Mouse (Mus musculus): ENCODE measurements around the gene 2010300C02Rik. TPM values are rescaled to one million over a fixed set of nuclear protein-coding genes. Genes with fewer than 3 reads are reported as not detected.
A peak's percentile ranks its signal among the peaks of the same experiment; 100 is the strongest.

The 2010300C02Rik gene
- polyA plus RNA-seq, 1 experiment from 2014 or later: 12.6 TPM

- no peaks in the 10 kb centered on the region for H3K27me3 ChIP-seq (replicated peaks; ENCODE audit: control insufficient read depth, insufficient read depth, low read length)
- H3K4me2 ChIP-seq (ENCODE audit: low read length): peak overlapping the region; percentile 33
- peak overlapping the region; percentile 59; the same call in 1 of the 2 replicates for H3K27ac ChIP-seq (ENCODE audit: low read depth)
- DNase-seq (ENCODE audit: low spot score) (peak; percentile 53), ATAC-seq (replicated peaks; ENCODE audit: low FRiP score, low TSS enrichment, low read depth) (peak; percentile 64)
- H3K9ac ChIP-seq (ENCODE audit: low read length): no peak overlapping the region
- no peaks in the 10 kb centered on the region for H3K36me3 ChIP-seq (ENCODE audit: control insufficient read depth, insufficient read depth, low read length)
- H3K4me1 ChIP-seq (replicated peaks; ENCODE audit: control insufficient read depth, insufficient read depth, low read length): no peaks in the 10 kb centered on the region
- WGBS: 45% methylated on average over 14 of the region's 14 CpGs
- no peaks in the 10 kb centered on the region for H3K9me3 ChIP-seq (ENCODE audit: control insufficient read depth, low read length)
- H3K4me3 ChIP-seq (ENCODE audit: low read depth, low read length): no peak overlapping the region
Observed at GRCm38 (mm10) chr1:37665539-37666323, 54.2 kb downstream of the 2010300C02Rik start.

- ATAC-seq (replicated peaks; ENCODE audit: low FRiP score, low TSS enrichment, low read depth) (no peak), DNase-seq (ENCODE audit: low spot score) (no peak)
- 66% methylated on average over 2 of the region's 2 CpGs for WGBS
- no peaks in the 10 kb centered on the region for H3K36me3 ChIP-seq (ENCODE audit: control insufficient read depth, insufficient read depth, low read length)
- no peak overlapping the region for H3K9ac ChIP-seq (ENCODE audit: low read length)
- H3K4me1 ChIP-seq (replicated peaks; ENCODE audit: control insufficient read depth, insufficient read depth, low read length): no peaks in the 10 kb centered on the region
- no peaks in the 10 kb centered on the region for H3K27me3 ChIP-seq (replicated peaks; ENCODE audit: control insufficient read depth, insufficient read depth, low read length)
- no peaks in the 10 kb centered on the region for H3K9me3 ChIP-seq (ENCODE audit: control insufficient read depth, low read length)
- H3K4me2 ChIP-seq (ENCODE audit: low read length): peak overlapping the region; percentile 31; the same call in 1 of the 2 replicates
- H3K4me3 ChIP-seq (ENCODE audit: low read depth, low read length): no peak overlapping the region
- no peak overlapping the region for H3K27ac ChIP-seq (ENCODE audit: low read depth)
Observed at GRCm38 (mm10) chr1:37664496-37664895, 55.4 kb downstream of the 2010300C02Rik start.

- H3K4me1 ChIP-seq (replicated peaks; ENCODE audit: control insufficient read depth, insufficient read depth, low read length): no peaks in the 10 kb centered on the region
- H3K9me3 ChIP-seq (ENCODE audit: control insufficient read depth, low read length): no peaks in the 10 kb centered on the region
- no peak for ATAC-seq (replicated peaks; ENCODE audit: low FRiP score, low TSS enrichment, low read depth)
- WGBS: 83% methylated on average over 5 of the region's 5 CpGs
- DNase-seq (ENCODE audit: low spot score): no peak
- no peak overlapping the region for H3K9ac ChIP-seq (ENCODE audit: low read length)
- H3K4me3 ChIP-seq (ENCODE audit: low read depth, low read length): no peak overlapping the region
- no peak overlapping the region for H3K4me2 ChIP-seq (ENCODE audit: low read length)
- H3K27me3 ChIP-seq (replicated peaks; ENCODE audit: control insufficient read depth, insufficient read depth, low read length): no peaks in the 10 kb centered on the region
- no peak overlapping the region for H3K27ac ChIP-seq (ENCODE audit: low read depth)
- no peaks in the 10 kb centered on the region for H3K36me3 ChIP-seq (ENCODE audit: control insufficient read depth, insufficient read depth, low read length)
Observed at GRCm38 (mm10) chr1:37663606-37664005, 56.3 kb downstream of the 2010300C02Rik start.

GRCm38 (mm10) chr1:37656017-37656416 lies 63.9 kb downstream of the 2010300C02Rik start:
- no peak for DNase-seq (ENCODE audit: low spot score)
- Histone ChIP-seq H3K9me3 (ENCODE audit: control insufficient read depth, low read length) (no peaks in the 10 kb centered on the region), H3K4me3 (ENCODE audit: low read depth, low read length) (no peak overlapping the region), H3K27me3 (replicated peaks; ENCODE audit: control insufficient read depth, insufficient read depth, low read length) (no peaks in the 10 kb centered on the region), H3K36me3 (ENCODE audit: control insufficient read depth, insufficient read depth, low read length) (no peaks in the 10 kb centered on the region), H3K4me2 (ENCODE audit: low read length) (no peak overlapping the region), H3K9ac (ENCODE audit: low read length) (no peak overlapping the region), H3K27ac (ENCODE audit: low read depth) (no peak overlapping the region), H3K4me1 (replicated peaks; ENCODE audit: control insufficient read depth, insufficient read depth, low read length) (no peaks in the 10 kb centered on the region)
- ATAC-seq (replicated peaks; ENCODE audit: low FRiP score, low TSS enrichment, low read depth): no peak
- 95% methylated on average over 2 of the region's 2 CpGs for WGBS

GRCm38 (mm10) chr1:37653992-37654391 lies 65.9 kb downstream of the 2010300C02Rik start:
- no peaks in the 10 kb centered on the region for H3K27me3 ChIP-seq (replicated peaks; ENCODE audit: control insufficient read depth, insufficient read depth, low read length)
- H3K4me1 ChIP-seq (replicated peaks; ENCODE audit: control insufficient read depth, insufficient read depth, low read length): no peaks in the 10 kb centered on the region
- no peaks in the 10 kb centered on the region for H3K36me3 ChIP-seq (ENCODE audit: control insufficient read depth, insufficient read depth, low read length)
- H3K27ac ChIP-seq (ENCODE audit: low read depth): no peak overlapping the region
- no peak overlapping the region for H3K4me2 ChIP-seq (ENCODE audit: low read length)
- no peak overlapping the region for H3K4me3 ChIP-seq (ENCODE audit: low read depth, low read length)
- DNase-seq (ENCODE audit: low spot score) (no peak), ATAC-seq (replicated peaks; ENCODE audit: low FRiP score, low TSS enrichment, low read depth) (no peak)
- H3K9ac ChIP-seq (ENCODE audit: low read length): no peak overlapping the region
- 73% methylated on average over 5 of the region's 5 CpGs for WGBS
- no peaks in the 10 kb centered on the region for H3K9me3 ChIP-seq (ENCODE audit: control insufficient read depth, low read length)

- H3K9me3 ChIP-seq (ENCODE audit: control insufficient read depth, low read length): no peaks in the 10 kb centered on the region
- no peaks in the 10 kb centered on the region for H3K27me3 ChIP-seq (replicated peaks; ENCODE audit: control insufficient read depth, insufficient read depth, low read length)
- H3K4me2 ChIP-seq (ENCODE audit: low read length): no peak overlapping the region
- no peak overlapping the region for H3K27ac ChIP-seq (ENCODE audit: low read depth)
- no peak for DNase-seq (ENCODE audit: low spot score)
- no peak overlapping the region for H3K4me3 ChIP-seq (ENCODE audit: low read depth, low read length)
- 83% methylated on average over 10 of the region's 10 CpGs for WGBS
- no peak for ATAC-seq (replicated peaks; ENCODE audit: low FRiP score, low TSS enrichment, low read depth)
- no peaks in the 10 kb centered on the region for H3K36me3 ChIP-seq (ENCODE audit: control insufficient read depth, insufficient read depth, low read length)
- H3K4me1 ChIP-seq (replicated peaks; ENCODE audit: control insufficient read depth, insufficient read depth, low read length): no peaks in the 10 kb centered on the region
- no peak overlapping the region for H3K9ac ChIP-seq (ENCODE audit: low read length)
Observed at GRCm38 (mm10) chr1:37647066-37647465, 72.8 kb downstream of the 2010300C02Rik start.

GRCm38 (mm10) chr1:37644501-37644900 lies 75.4 kb downstream of the 2010300C02Rik start:
- ATAC-seq (replicated peaks; ENCODE audit: low FRiP score, low TSS enrichment, low read depth): no peak
- no peaks in the 10 kb centered on the region for H3K4me1 ChIP-seq (replicated peaks; ENCODE audit: control insufficient read depth, insufficient read depth, low read length)
- no peaks in the 10 kb centered on the region for H3K36me3 ChIP-seq (ENCODE audit: control insufficient read depth, insufficient read depth, low read length)
- H3K4me3 ChIP-seq (ENCODE audit: low read depth, low read length): no peak overlapping the region
- H3K4me2 ChIP-seq (ENCODE audit: low read length): no peak overlapping the region
- H3K9me3 ChIP-seq (ENCODE audit: control insufficient read depth, low read length): no peaks in the 10 kb centered on the region
- H3K27me3 ChIP-seq (replicated peaks; ENCODE audit: control insufficient read depth, insufficient read depth, low read length): no peaks in the 10 kb centered on the region
- DNase-seq (ENCODE audit: low spot score): no peak
- H3K27ac ChIP-seq (ENCODE audit: low read depth): no peak overlapping the region
- no peak overlapping the region for H3K9ac ChIP-seq (ENCODE audit: low read length)
- 94% methylated on average over 16 of the region's 16 CpGs for WGBS

- DNase-seq (ENCODE audit: low spot score) (no peak), ATAC-seq (replicated peaks; ENCODE audit: low FRiP score, low TSS enrichment, low read depth) (no peak)
- Histone ChIP-seq H3K9me3 (ENCODE audit: control insufficient read depth, low read length) (no peaks in the 10 kb centered on the region), H3K36me3 (ENCODE audit: control insufficient read depth, insufficient read depth, low read length) (no peaks in the 10 kb centered on the region), H3K4me1 (replicated peaks; ENCODE audit: control insufficient read depth, insufficient read depth, low read length) (no peaks in the 10 kb centered on the region; the same call in 1 of the 2 replicates), H3K4me3 (ENCODE audit: low read depth, low read length) (no peak overlapping the region), H3K9ac (ENCODE audit: low read length) (no peak overlapping the region), H3K4me2 (ENCODE audit: low read length) (no peak overlapping the region), H3K27me3 (replicated peaks; ENCODE audit: control insufficient read depth, insufficient read depth, low read length) (no peaks in the 10 kb centered on the region), H3K27ac (ENCODE audit: low read depth) (no peak overlapping the region)
- 78% methylated on average over 5 of the region's 5 CpGs for WGBS
Observed at GRCm38 (mm10) chr1:37643794-37644365, 76.0 kb downstream of the 2010300C02Rik start.

- DNase-seq (ENCODE audit: low spot score): no peak
- Histone ChIP-seq H3K36me3 (ENCODE audit: control insufficient read depth, insufficient read depth, low read length) (no peaks in the 10 kb centered on the region), H3K4me2 (ENCODE audit: low read length) (no peak overlapping the region), H3K9me3 (ENCODE audit: control insufficient read depth, low read length) (no peaks in the 10 kb centered on the region), H3K4me1 (replicated peaks; ENCODE audit: control insufficient read depth, insufficient read depth, low read length) (no peaks in the 10 kb centered on the region; the same call in 1 of the 2 replicates), H3K9ac (ENCODE audit: low read length) (no peak overlapping the region), H3K27me3 (replicated peaks; ENCODE audit: control insufficient read depth, insufficient read depth, low read length) (no peaks in the 10 kb centered on the region), H3K4me3 (ENCODE audit: low read depth, low read length) (no peak overlapping the region), H3K27ac (ENCODE audit: low read depth) (no peak overlapping the region)
- ATAC-seq (replicated peaks; ENCODE audit: low FRiP score, low TSS enrichment, low read depth): no peak
- 87% methylated on average over 11 of the region's 11 CpGs for WGBS
Observed at GRCm38 (mm10) chr1:37641361-37641760, 78.5 kb downstream of the 2010300C02Rik start.
